Mouse (Mus musculus): ENCODE data around the gene Banp. TPM values are rescaled to one million over a fixed set of nuclear protein-coding genes. Genes with fewer than 3 reads are reported as not detected.
A peak's percentile ranks its signal among the peaks of the same experiment; 100 is the strongest.

Gene Banp
- total RNA-seq, 2 experiments from 2014 or later, result 8.5 to 19.2 TPM

- intact Hi-C loops (cut with DNase I), result no loop called here
- DNase-seq, result peak in 1 of 2 experiments; percentile 48
Measured at GRCm38 (mm10) chr8:122047206-122047870, 97.8 kb downstream of the Banp start.

GRCm38 (mm10) chr8:122049266-122049665, 99.7 kb downstream of the Banp start:
- intact Hi-C loops (cut with DNase I), result no loop called here
- no peak for DNase-seq

GRCm38 (mm10) chr8:122049923-122050322, 100.4 kb downstream of the Banp start:
- intact Hi-C loops (cut with DNase I), result no loop called here
- DNase-seq, result no peak

GRCm38 (mm10) chr8:122050620-122051019, 101.1 kb downstream of the Banp start:
- intact Hi-C loops (cut with DNase I), result no loop called here
- DNase-seq, result no peak

- intact Hi-C loops (cut with DNase I), result no loop called here
- no peak for DNase-seq
Measured at GRCm38 (mm10) chr8:122055321-122055720, 105.8 kb downstream of the Banp start.

- intact Hi-C loops (cut with DNase I), result no loop called here
- no peak for DNase-seq
Measured at GRCm38 (mm10) chr8:122056113-122056512, 106.6 kb downstream of the Banp start.

- DNase-seq, result no peak
- intact Hi-C loops (cut with DNase I), result no loop called here
Measured at GRCm38 (mm10) chr8:122056882-122057281, 107.3 kb downstream of the Banp start.

- no peak for DNase-seq
- intact Hi-C loops (cut with DNase I), result no loop called here
Measured at GRCm38 (mm10) chr8:122058510-122058909, 109.0 kb downstream of the Banp start.

GRCm38 (mm10) chr8:122058951-122059350, 109.4 kb downstream of the Banp start:
- no peak for DNase-seq
- intact Hi-C loops (cut with DNase I), result no loop called here

- intact Hi-C loops (cut with DNase I), result no loop called here
- DNase-seq, result no peak
Measured at GRCm38 (mm10) chr8:122062508-122063223, 113.1 kb downstream of the Banp start.

GRCm38 (mm10) chr8:122064353-122064752, 114.8 kb downstream of the Banp start:
- no peak for DNase-seq
- intact Hi-C loops (cut with DNase I), result no loop called here

- DNase-seq, result no peak
- intact Hi-C loops (cut with DNase I), result no loop called here
Measured at GRCm38 (mm10) chr8:122067783-122068505, 118.4 kb downstream of the Banp start.

- intact Hi-C loops (cut with DNase I), result no loop called here
- DNase-seq, result no peak
Measured at GRCm38 (mm10) chr8:122068609-122069008, 119.1 kb downstream of the Banp start.

- intact Hi-C loops (cut with DNase I), result no loop called here
- no peak for DNase-seq
Measured at GRCm38 (mm10) chr8:122069281-122069680, 119.7 kb downstream of the Banp start.

GRCm38 (mm10) chr8:122071193-122071592, 121.6 kb downstream of the Banp start:
- DNase-seq, result no peak
- intact Hi-C loops (cut with DNase I), result no loop called here

GRCm38 (mm10) chr8:122073964-122074363, 124.4 kb downstream of the Banp start:
- intact Hi-C loops (cut with DNase I), result no loop called here
- DNase-seq, result no peak

- intact Hi-C loops (cut with DNase I), result no loop called here
- no peak for DNase-seq
Measured at GRCm38 (mm10) chr8:122074442-122074841, 124.9 kb downstream of the Banp start.

GRCm38 (mm10) chr8:122074977-122075376, 125.4 kb downstream of the Banp start:
- intact Hi-C loops (cut with DNase I), result no loop called here
- no peak for DNase-seq

- DNase-seq, result no peak
- intact Hi-C loops (cut with DNase I), result no loop called here
Measured at GRCm38 (mm10) chr8:122076183-122076842, 126.8 kb downstream of the Banp start.

GRCm38 (mm10) chr8:122078321-122078720, 128.8 kb downstream of the Banp start:
- no peak for DNase-seq
- intact Hi-C loops (cut with DNase I), result no loop called here

All from heart, postnatal 36 days (tissue).